Mouse (Mus musculus): ENCODE measurements around the gene Inpp5f. TPM values are rescaled to one million over a fixed set of nuclear protein-coding genes. Genes with fewer than 3 reads are reported as not detected.
A peak's percentile ranks its signal among the peaks of the same experiment; 100 is the strongest.

Inpp5f gene
- polyA plus RNA-seq, 1 experiment from 2014 or later: 303 TPM

DNA sequence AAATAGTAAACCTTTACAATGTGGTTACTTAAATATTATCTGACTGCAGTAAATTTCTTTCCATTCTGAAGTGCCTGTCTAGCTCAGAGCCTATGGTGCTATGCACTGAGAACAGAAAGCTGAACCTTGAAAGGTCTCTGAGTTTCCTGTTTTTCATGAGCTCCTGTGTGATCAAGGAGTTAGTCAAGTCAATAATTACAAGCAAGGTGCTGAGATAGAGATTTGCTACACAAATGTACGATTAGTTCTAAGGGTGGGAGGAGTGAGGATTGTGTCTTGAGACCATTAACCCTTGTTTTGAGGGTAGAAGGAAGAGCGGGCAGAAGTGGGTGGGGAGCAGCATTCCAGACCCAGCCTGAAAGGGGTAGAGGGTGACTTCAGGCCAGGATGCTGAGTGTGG is 16.1 kb downstream of the Inpp5f start:
- 80% methylated on average over 2 of the region's 2 CpGs for WGBS
- Histone ChIP-seq H3K4me3 (no peak overlapping the region), H3K27ac (replicated peaks) (no peak overlapping the region), H3K9me3 (no peaks in the 10 kb centered on the region), H3K4me2 (no peak overlapping the region), H3K4me1 (replicated peaks) (0 out of 2 replicates have a peak, but pooled peaks cover 4% of the 10 kb centered on the region), H3K27me3 (no peaks in the 10 kb centered on the region), H3K36me3 (no peaks in the 10 kb centered on the region), H3K9ac (no peak overlapping the region)
- ATAC-seq (ENCODE audit: low read depth): no peak

- Histone ChIP-seq H3K4me1 (replicated peaks) (0 out of 2 replicates have a peak, but pooled peaks cover under 1% of the 10 kb centered on the region), H3K27me3 (no peaks in the 10 kb centered on the region), H3K27ac (replicated peaks) (no peak overlapping the region), H3K4me3 (no peak overlapping the region), H3K36me3 (no peaks in the 10 kb centered on the region), H3K9ac (no peak overlapping the region), H3K9me3 (no peaks in the 10 kb centered on the region), H3K4me2 (no peak overlapping the region)
- ATAC-seq (ENCODE audit: low read depth): no peak
- 94% methylated on average over 1 of the region's 1 CpGs for WGBS
These were observed 16.6 kb downstream of the Inpp5f start for GRCm38 (mm10) chr7:128627723-128628122.

DNA sequence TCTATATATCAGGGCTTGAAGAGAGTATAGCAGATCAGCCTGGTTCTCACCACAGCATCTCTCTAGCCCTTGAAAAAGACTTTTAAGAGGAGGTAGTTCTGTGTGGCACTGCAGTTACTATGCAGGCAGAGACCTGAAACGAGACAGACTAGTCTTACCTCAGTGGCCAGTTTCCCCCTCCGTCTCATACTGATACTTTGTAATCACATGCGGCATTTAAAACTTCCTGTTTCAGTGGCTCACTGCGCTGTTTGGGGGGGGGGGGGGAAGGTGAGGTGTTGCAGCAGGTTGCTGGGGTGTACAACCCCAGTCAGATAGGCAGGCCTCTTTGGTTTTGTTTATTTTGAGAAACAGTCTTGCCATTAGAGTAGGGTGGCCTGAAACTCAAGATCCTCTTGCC is 22.0 kb downstream of the Inpp5f start:
- Histone ChIP-seq H3K27ac (replicated peaks) (no peak overlapping the region), H3K36me3 (peaks cover 7% of the 10 kb centered on the region; the same call in 1 of the 2 replicates), H3K4me2 (no peak overlapping the region), H3K9me3 (no peaks in the 10 kb centered on the region), H3K27me3 (no peaks in the 10 kb centered on the region), H3K4me3 (no peak overlapping the region), H3K4me1 (replicated peaks) (no peaks in the 10 kb centered on the region), H3K9ac (no peak overlapping the region)
- WGBS: 88% methylated on average over 4 of the region's 4 CpGs
- no peak for ATAC-seq (ENCODE audit: low read depth)

- Histone ChIP-seq H3K9ac (no peak overlapping the region), H3K27me3 (no peaks in the 10 kb centered on the region), H3K4me2 (no peak overlapping the region), H3K4me1 (replicated peaks) (0 out of 2 replicates have a peak, but pooled peaks cover 4% of the 10 kb centered on the region), H3K27ac (replicated peaks) (peak overlapping the region; percentile 23; the same call in 1 of the 2 replicates), H3K9me3 (no peaks in the 10 kb centered on the region), H3K4me3 (no peak overlapping the region), H3K36me3 (peaks cover 7% of the 10 kb centered on the region; the same call in 1 of the 2 replicates)
- no peak for ATAC-seq (ENCODE audit: low read depth)
- 65% methylated on average over 5 of the region's 5 CpGs for whole genome bisulfite sequencing
These were observed 28.9 kb downstream of the Inpp5f start for GRCm38 (mm10) chr7:128639925-128640485.

- WGBS: 87% methylated on average over 7 of the region's 7 CpGs
- H3K9ac ChIP-seq: no peak overlapping the region
- ATAC-seq (ENCODE audit: low read depth): no peak
- H3K4me2 ChIP-seq: no peak overlapping the region
- H3K4me1 ChIP-seq (replicated peaks): 0 out of 2 replicates have a peak, but pooled peaks cover 4% of the 10 kb centered on the region
- H3K9me3 ChIP-seq: no peaks in the 10 kb centered on the region
- no peaks in the 10 kb centered on the region for H3K27me3 ChIP-seq
- no peak overlapping the region for H3K27ac ChIP-seq (replicated peaks)
- H3K36me3 ChIP-seq: peaks cover 7% of the 10 kb centered on the region; the same call in 1 of the 2 replicates
- no peak overlapping the region for H3K4me3 ChIP-seq
These were observed 30.4 kb downstream of the Inpp5f start for GRCm38 (mm10) chr7:128641571-128641970.

GRCm38 (mm10) chr7:128642386-128642785 is 31.3 kb downstream of the Inpp5f start:
- H3K4me3 ChIP-seq: no peak overlapping the region
- 0 out of 2 replicates have a peak, but pooled peaks cover 4% of the 10 kb centered on the region for H3K4me1 ChIP-seq (replicated peaks)
- WGBS: 77% methylated on average over 5 of the region's 5 CpGs
- no peak overlapping the region for H3K4me2 ChIP-seq
- H3K9ac ChIP-seq: no peak overlapping the region
- H3K27me3 ChIP-seq: no peaks in the 10 kb centered on the region
- H3K36me3 ChIP-seq: peaks cover under 1% of the 10 kb centered on the region; the same call in 1 of the 2 replicates
- ATAC-seq (ENCODE audit: low read depth): no peak
- no peak overlapping the region for H3K27ac ChIP-seq (replicated peaks)
- H3K9me3 ChIP-seq: no peaks in the 10 kb centered on the region

DNA sequence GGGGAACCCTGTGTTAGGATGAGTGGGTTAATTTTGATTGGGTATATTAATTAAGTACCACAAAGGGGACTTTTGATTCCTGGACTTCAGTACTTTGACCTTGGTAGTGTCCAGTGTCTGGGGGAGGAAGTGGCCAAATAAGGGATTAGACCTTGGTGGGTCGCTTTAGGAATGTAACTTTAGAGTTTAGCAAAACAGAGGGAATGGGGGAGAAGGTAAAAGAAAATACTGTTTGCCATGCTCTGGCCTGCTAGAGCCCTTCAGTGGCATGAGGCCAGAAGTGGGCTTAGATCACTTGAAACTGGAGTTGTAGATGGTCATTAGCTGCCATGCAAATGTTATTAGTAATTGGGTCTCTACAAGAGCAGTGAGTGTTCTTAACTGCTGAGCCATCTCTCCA is 45.8 kb downstream of the Inpp5f start:
- Histone ChIP-seq H3K4me1 (replicated peaks) (no peaks in the 10 kb centered on the region), H3K9ac (no peak overlapping the region), H3K9me3 (no peaks in the 10 kb centered on the region), H3K27ac (replicated peaks) (no peak overlapping the region), H3K4me2 (no peak overlapping the region), H3K36me3 (no peaks in the 10 kb centered on the region), H3K4me3 (no peak overlapping the region), H3K27me3 (no peaks in the 10 kb centered on the region)
- 87% methylated on average over 1 of the region's 1 CpGs for WGBS
- ATAC-seq (ENCODE audit: low read depth): no peak

GRCm38 (mm10) chr7:128663906-128664305 is 52.8 kb downstream of the Inpp5f start:
- no peak overlapping the region for H3K9ac ChIP-seq
- H3K9me3 ChIP-seq: no peaks in the 10 kb centered on the region
- H3K27ac ChIP-seq (replicated peaks): no peak overlapping the region
- no peaks in the 10 kb centered on the region for H3K27me3 ChIP-seq
- 90% methylated on average over 8 of the region's 8 CpGs for WGBS
- ATAC-seq (ENCODE audit: low read depth): no peak
- H3K4me1 ChIP-seq (replicated peaks): peaks cover 7% of the 10 kb centered on the region; the same call in 1 of the 2 replicates
- H3K4me2 ChIP-seq: no peak overlapping the region
- no peak overlapping the region for H3K4me3 ChIP-seq
- peaks cover 13% of the 10 kb centered on the region; the same call in 1 of the 2 replicates for H3K36me3 ChIP-seq

- peaks cover 7% of the 10 kb centered on the region; the same call in 1 of the 2 replicates for H3K4me1 ChIP-seq (replicated peaks)
- H3K9me3 ChIP-seq: 0 out of 2 replicates have a peak, but pooled peaks cover 3% of the 10 kb centered on the region
- no peak overlapping the region for H3K27ac ChIP-seq (replicated peaks)
- H3K9ac ChIP-seq: no peak overlapping the region
- H3K4me3 ChIP-seq: no peak overlapping the region
- H3K36me3 ChIP-seq: peaks cover 13% of the 10 kb centered on the region; the same call in 1 of the 2 replicates
- H3K4me2 ChIP-seq: no peak overlapping the region
- H3K27me3 ChIP-seq: no peaks in the 10 kb centered on the region
- WGBS: 91% methylated on average over 11 of the region's 11 CpGs
- ATAC-seq (ENCODE audit: low read depth): no peak
These were observed 53.8 kb downstream of the Inpp5f start for GRCm38 (mm10) chr7:128664861-128665377.

DNA sequence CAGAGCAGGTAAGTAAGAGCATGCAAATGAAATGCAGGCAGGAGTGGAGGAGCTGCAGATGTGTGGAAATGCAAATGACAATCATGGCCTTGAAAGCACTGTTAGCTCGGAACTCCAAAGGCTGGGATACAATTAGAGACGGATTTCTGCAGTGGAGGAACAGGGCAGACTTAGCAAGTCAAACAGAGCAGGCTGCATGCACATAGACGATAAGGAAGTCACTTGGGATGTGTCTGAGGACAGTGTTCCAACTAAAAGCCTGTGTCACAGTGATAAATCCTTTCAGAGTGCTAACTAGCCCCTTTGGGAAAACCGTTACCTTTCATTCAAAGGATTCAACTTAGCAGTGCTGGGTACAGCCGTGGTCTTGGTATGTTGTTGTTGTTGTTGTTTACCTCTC is 56.7 kb downstream of the Inpp5f start:
- peaks cover 21% of the 10 kb centered on the region for H3K4me1 ChIP-seq (replicated peaks)
- 0 out of 2 replicates have a peak, but pooled peaks cover 3% of the 10 kb centered on the region for H3K9me3 ChIP-seq
- H3K4me2 ChIP-seq: no peak overlapping the region
- ATAC-seq (ENCODE audit: low read depth): no peak
- no peak overlapping the region for H3K4me3 ChIP-seq
- H3K36me3 ChIP-seq: peaks cover 13% of the 10 kb centered on the region; the same call in 1 of the 2 replicates
- no peak overlapping the region for H3K9ac ChIP-seq
- peak overlapping the region; percentile 29; the same call in 1 of the 2 replicates for H3K27ac ChIP-seq (replicated peaks)
- H3K27me3 ChIP-seq: no peaks in the 10 kb centered on the region
- WGBS: 43% methylated on average over 5 of the region's 5 CpGs

- peaks cover 13% of the 10 kb centered on the region; the same call in 1 of the 2 replicates for H3K36me3 ChIP-seq
- H3K9ac ChIP-seq: no peak overlapping the region
- H3K27ac ChIP-seq (replicated peaks): no peak overlapping the region
- peaks cover 31% of the 10 kb centered on the region for H3K4me1 ChIP-seq (replicated peaks)
- 0 out of 2 replicates have a peak, but pooled peaks cover 3% of the 10 kb centered on the region for H3K9me3 ChIP-seq
- H3K4me2 ChIP-seq: no peak overlapping the region
- H3K27me3 ChIP-seq: no peaks in the 10 kb centered on the region
- no peak for ATAC-seq (ENCODE audit: low read depth)
- H3K4me3 ChIP-seq: no peak overlapping the region
- WGBS: 28% methylated on average over 2 of the region's 2 CpGs
These were observed 57.7 kb downstream of the Inpp5f start for GRCm38 (mm10) chr7:128668831-128669230.

DNA sequence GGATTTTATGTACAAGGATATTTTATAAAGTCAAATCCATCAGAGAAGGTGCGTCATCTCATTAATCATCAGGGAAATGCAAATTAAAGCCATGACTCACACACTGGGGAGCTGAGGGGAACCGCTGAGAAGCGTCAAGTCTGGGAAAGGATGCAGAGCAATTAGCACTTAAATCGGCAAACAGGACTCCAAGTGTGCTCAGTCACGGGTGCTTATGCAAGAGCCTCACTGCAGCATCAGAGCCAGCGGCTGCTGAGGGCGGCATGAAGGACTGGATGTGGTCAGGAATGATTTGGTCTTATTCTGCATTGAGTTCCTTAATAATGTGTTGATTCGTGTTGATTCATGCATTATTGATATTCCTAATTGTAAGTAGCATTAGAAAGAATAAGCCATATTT is 60.8 kb downstream of the Inpp5f start:
- Histone ChIP-seq H3K9me3 (0 out of 2 replicates have a peak, but pooled peaks cover 3% of the 10 kb centered on the region), H3K4me1 (replicated peaks) (peaks cover 31% of the 10 kb centered on the region), H3K4me2 (peak overlapping the region; percentile 51), H3K9ac (peak overlapping the region; percentile 55), H3K27ac (replicated peaks) (peak overlapping the region; percentile 94), H3K4me3 (0 out of 2 replicates have a peak overlapping the region, but pooled peaks have one; percentile 6), H3K27me3 (no peaks in the 10 kb centered on the region), H3K36me3 (peaks cover 6% of the 10 kb centered on the region; the same call in 1 of the 2 replicates)
- 9% methylated on average over 8 of the region's 8 CpGs for WGBS
- ATAC-seq (ENCODE audit: low read depth): peak; percentile 91

Measured in neural tube, embryonic 13.5 days (tissue).